Mouse (Mus musculus): ENCODE measurements around the gene Fbxo11.

DNA sequence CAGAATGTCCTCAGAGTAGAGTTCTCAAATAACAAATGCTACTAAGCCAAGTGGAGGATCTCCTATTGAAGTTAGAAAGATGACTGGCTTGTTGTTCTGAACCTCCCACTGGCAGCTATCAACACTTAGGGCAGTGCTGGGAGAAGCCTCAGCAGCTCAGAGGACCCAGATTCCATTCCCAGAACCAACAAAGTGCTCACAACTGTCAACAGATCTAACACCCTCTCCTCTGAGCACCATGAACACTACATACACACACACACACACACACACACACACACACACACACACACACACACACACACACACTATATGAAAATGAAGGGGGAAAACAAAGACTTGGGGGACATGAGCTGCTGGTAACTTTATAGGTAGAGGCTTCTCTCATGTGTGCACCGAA is 60.2 kb downstream of the Fbxo11 start:
- no peak for TF ChIP-seq CTCF (IDR thresholded peaks at IDR 0.05; ENCODE audit: extremely low read depth, insufficient read length, insufficient replicate concordance, low read depth, low read length)
- no peak for TF ChIP-seq POLR2A (IDR thresholded peaks at IDR 0.05; ENCODE audit: low read depth, low read length)
